Mouse (Mus musculus) gastrocnemius, adult 2 months (tissue): ENCODE data around the gene Ncapg2. TPM values are rescaled to one million over a fixed set of nuclear protein-coding genes. Genes with fewer than 3 reads are reported as not detected.

Source experiments
- DNase-seq: peaks from one replicate; pipeline ENCODE4 v3.0.0; 2022
- H3K27ac ChIP-seq: fragments of 200-600 bp; 2 replicates; pipeline ENCODE4 v1.8.1; 2022; ENCODE audit warnings: mild to moderate bottlenecking
- H3K4me3 ChIP-seq: fragments of 200-600 bp; 2 replicates; pipeline ENCODE4 v1.8.1; 2022; ENCODE audit warnings: mild to moderate bottlenecking, moderate library complexity
- CTCF ChIP-seq: fragments of 200-600 bp; IDR thresholded peaks from 2 replicates; pipeline ENCODE4 v1.8.1; 2022; ENCODE audit warnings: antibody characterized with exemption, mild to moderate bottlenecking, moderate library complexity
- intact Hi-C: fragments of 180-260 bp; cut with DNase I; formaldehyde crosslinking; loops from one replicate; pipeline ENCODE4 v1.15.1; 2025
- total RNA-seq, 2 experiments: library from RNA; stranded (reverse); gene quantifications; 2 replicates each; pipeline ENCODE4 v1.2.3; 2021

Gene Ncapg2
- total RNA-seq, 2 experiments from 2014 or later: 1.1 to 1.2 TPM

DNA sequence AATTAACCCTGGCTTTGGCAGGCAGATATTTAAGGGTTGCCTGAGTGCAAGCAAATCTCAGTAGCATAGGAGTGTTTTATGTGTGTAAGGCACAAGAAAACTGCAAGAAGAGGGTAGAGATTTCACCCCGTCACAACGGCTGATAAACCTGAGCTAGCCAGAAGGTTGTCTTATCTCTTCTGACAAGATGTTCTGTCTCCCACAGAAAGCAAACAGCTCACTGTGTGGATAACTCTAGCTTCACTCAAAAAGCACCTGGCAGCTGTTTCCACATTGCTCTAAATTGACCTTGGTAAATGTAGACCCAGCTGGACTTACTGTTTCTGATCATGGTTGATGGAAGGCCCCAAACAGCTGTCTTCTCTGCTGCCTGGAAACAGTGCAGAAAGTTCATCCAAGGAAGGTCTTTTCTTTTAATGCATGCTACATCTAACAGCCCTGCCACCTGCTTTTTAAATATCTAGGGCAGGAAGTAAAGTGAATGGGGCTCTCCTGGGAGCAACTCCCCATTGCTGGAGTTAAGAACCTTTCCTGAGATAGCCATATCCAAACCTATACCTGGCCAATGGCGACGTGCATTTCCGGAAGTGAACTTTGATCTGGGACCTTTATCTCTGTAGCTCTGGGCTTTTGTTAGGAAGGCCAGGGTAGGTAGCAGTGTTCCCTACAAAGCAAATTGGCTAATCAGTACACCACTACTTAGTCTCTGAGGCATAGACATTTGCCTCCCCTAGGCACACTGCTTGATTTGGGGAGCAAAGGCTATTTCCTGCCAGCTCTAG, 85.6 kb downstream of the Ncapg2 start:
- TF ChIP-seq CTCF: no peak

DNA sequence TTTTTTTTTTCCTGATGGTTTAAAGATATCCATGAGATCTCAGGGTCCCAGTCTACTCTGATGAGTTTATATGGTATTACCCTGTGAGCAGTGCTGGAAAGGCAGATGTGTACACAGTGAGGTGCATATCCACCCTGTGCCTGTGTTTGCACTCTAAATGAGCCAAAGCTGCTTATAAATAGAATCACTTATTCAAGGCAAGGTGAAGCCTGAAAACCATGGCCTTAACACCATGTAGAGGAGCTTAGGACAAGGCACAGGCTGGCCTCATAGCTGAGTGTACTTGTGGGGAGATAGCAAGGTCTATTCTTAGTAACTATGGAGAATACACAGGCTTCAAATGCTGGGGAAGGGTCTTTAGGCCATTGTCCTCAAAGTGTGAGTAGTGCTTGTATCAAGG, 93.5 kb downstream of the Ncapg2 start:
- TF ChIP-seq CTCF: no peak
- intact Hi-C loops: no loop called here
- no peak for DNase-seq
- Histone ChIP-seq H3K4me3 (no peak overlapping the region), H3K27ac (no peak overlapping the region)

More for the DNA sequence above, 85.6 kb downstream of the Ncapg2 start:
- Histone ChIP-seq H3K4me3 (no peak overlapping the region), H3K27ac (no peak overlapping the region)
- intact Hi-C loops: no loop called here
- DNase-seq: no peak

DNA sequence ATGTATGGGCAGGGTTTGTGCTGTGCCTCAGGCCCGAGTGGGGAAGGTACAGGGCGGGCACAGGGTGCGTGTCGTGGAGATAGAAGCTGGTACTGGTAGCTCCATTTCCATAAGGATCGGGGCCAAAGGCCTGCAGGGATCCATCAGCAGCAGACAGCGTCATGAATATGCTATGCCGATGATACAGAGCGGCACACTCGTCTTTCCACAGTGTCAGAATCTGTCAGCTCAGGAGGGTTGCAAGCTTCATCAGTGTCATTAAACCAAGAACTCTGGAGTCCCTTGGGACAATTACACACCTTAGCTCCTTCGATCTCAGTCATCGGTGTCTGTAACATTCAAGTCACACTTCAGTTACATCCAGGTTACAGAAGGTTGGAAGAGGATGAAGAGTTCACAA, 95.5 kb downstream of the Ncapg2 start:
- Histone ChIP-seq H3K27ac (no peak overlapping the region), H3K4me3 (no peak overlapping the region)
- intact Hi-C loops: no loop called here
- no peak for DNase-seq
- no peak for TF ChIP-seq CTCF

DNA sequence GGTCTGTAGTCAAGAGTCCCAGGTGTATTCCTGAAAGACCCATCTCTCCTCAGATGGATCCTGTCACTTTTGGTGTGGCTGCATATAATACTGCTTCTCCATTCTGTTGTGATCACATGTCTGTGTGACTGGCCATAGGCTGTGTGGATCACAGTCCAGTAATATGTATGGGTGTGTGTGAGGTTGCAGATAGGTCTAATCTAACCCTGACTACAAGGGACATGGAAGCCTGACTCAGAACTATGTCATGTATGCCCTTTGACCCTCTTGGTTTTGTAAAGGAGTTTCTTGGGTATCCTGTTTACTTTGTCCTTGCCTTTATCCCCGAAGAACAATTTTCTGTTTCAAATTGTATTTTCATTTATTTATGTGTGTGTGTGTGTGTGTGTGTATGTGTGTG, 107.3 kb downstream of the Ncapg2 start:
- no peak for DNase-seq
- Histone ChIP-seq H3K27ac (no peak overlapping the region), H3K4me3 (no peak overlapping the region)
- intact Hi-C loops: no loop called here
- TF ChIP-seq CTCF: no peak

Other genes with a start within 250 kb of the Ncapg2 start
- gene Wdr60, start 142.4 kb upstream of the Ncapg2 start, total RNA-seq: 10 to 100 TPM; 10.0 to 18.8 TPM
- not detected for gene Gm11027, start 130.0 kb upstream of the Ncapg2 start, total RNA-seq
- gene Esyt2, start 124.2 kb upstream of the Ncapg2 start, total RNA-seq: 10 to 100 TPM; 28.2 to 28.9 TPM
- not detected for gene Ptprn2, start 80.3 kb downstream of the Ncapg2 start, total RNA-seq